In genomic region chr4:132912156-132912555, GRCm38 (mm10) we compare ENCODE assay signal across 25 mouse cellular contexts. TPM values are rescaled to one million over a fixed set of nuclear protein-coding genes. Genes with fewer than 3 reads are reported as not detected.
DNase-seq lines count a peak whose midpoint lies in the region; ATAC-seq and TF ChIP-seq lines count a peak whose summit lies in the region.
"Had no signal": no experiment of that assay in that cellular context is flagged by ENCODE, and none has a peak within 500 bp of the region (broad histone marks: within the 10 kb centered on the region; RNA-seq: fewer than 3 reads in every experiment).

No protein-coding gene starts in this region.

- H3K27me3 ChIP-seq in hindbrain, postnatal 0 days (ENCODE audit: insufficient read depth, low read length) = no peaks in the 10 kb centered on the region
- H3K27me3 ChIP-seq: CH12.LX; embryonic facial prominence, embryonic 12.5 days; embryonic facial prominence, embryonic 15.5 days; hindbrain, embryonic 12.5 days; hindbrain, embryonic 15.5 days; Patski had no signal

- H3K27ac ChIP-seq in hindbrain, postnatal 0 days = no peak overlapping the region
- H3K27ac ChIP-seq: embryonic facial prominence, embryonic 12.5 days; embryonic facial prominence, embryonic 15.5 days; hindbrain, embryonic 12.5 days; hindbrain, embryonic 15.5 days had no signal

- peaks cover 79% of the 10 kb centered on the region for H3K36me3 ChIP-seq in hindbrain, postnatal 0 days (ENCODE audit: insufficient read depth, low read length)

- H3K4me3 ChIP-seq in hindbrain, postnatal 0 days (ENCODE audit: low read length) = no peak overlapping the region
- H3K4me3 ChIP-seq in lung, adult 2 months (replicated peaks; ENCODE audit: extremely low read depth, low read depth, low read length) = no peak overlapping the region
- H3K4me3 ChIP-seq: embryonic facial prominence, embryonic 12.5 days; embryonic facial prominence, embryonic 15.5 days; hindbrain, embryonic 12.5 days; hindbrain, embryonic 15.5 days had no signal

- H3K4me1 ChIP-seq in hindbrain, postnatal 0 days (ENCODE audit: insufficient read depth, low read length) = no peaks in the 10 kb centered on the region
- no peaks in the 10 kb centered on the region for H3K4me1 ChIP-seq in lung, adult 2 months (ENCODE audit: control insufficient read depth, insufficient read depth, low read length)
- H3K4me1 ChIP-seq: embryonic facial prominence, embryonic 12.5 days; embryonic facial prominence, embryonic 15.5 days; hindbrain, embryonic 12.5 days; hindbrain, embryonic 15.5 days had no signal

- TF ChIP-seq POLR2A in lung, adult 2 months (IDR thresholded peaks at IDR 0.05; ENCODE audit: borderline replicate concordance, extremely low read depth, low read depth, low read length) = no peak

- no peak overlapping the region for H3K4me2 ChIP-seq in hindbrain, postnatal 0 days (ENCODE audit: low read depth, low read length)
- H3K4me2 ChIP-seq: embryonic facial prominence, embryonic 12.5 days; embryonic facial prominence, embryonic 15.5 days; heart, embryonic 11.5 days; hindbrain, embryonic 12.5 days; hindbrain, embryonic 15.5 days had no signal

- ATAC-seq in hindbrain, postnatal 0 days = no peak
- ATAC-seq: forebrain, embryonic 14.5 days; forebrain, postnatal 0 days; Patski had no signal

- DNase-seq in thymus, adult 18-20 months = peak; percentile 30 to 43
- DNase-seq in thymus, postnatal 10 days (ENCODE audit: low spot score in 2 of 2) = peak; percentile 58 to 61
- DNase-seq in thymus, postnatal 36 days = peak; percentile 38 to 66
- DNase-seq in layer of hippocampus, adult 8-10 months (ENCODE audit: low spot score in 2 of 2) = no peak
- no peak for DNase-seq in hindbrain, postnatal 0 days (ENCODE audit: low spot score)
- DNase-seq in lung, adult 2 months = no peak
- DNase-seq: adrenal gland, adult 2 months; adrenal gland, postnatal 14 days; B cell, adult 2 months; cerebellum, adult 11 months; cerebellum, adult 2 months; cerebellum, adult 9-11 months; cerebellum, postnatal 25 days; forebrain, postnatal 0 days; gastrocnemius, postnatal 10 days; heart, adult 11 months had no signal

- 87% methylated on average over 6 of the region's 6 CpGs for WGBS in hindbrain, postnatal 0 days
- 61% methylated on average over 6 of the region's 6 CpGs for WGBS in lung, adult 2 months

- TF ChIP-seq CTCF in hindbrain, postnatal 0 days (IDR thresholded peaks at IDR 0.05; ENCODE audit: low read depth) = no peak
- no peak for TF ChIP-seq CTCF in lung, adult 2 months (IDR thresholded peaks at IDR 0.05; ENCODE audit: insufficient read depth, low read length)

- H3K9me3 ChIP-seq in hindbrain, postnatal 0 days (ENCODE audit: low read length) = no peaks in the 10 kb centered on the region
- H3K9me3 ChIP-seq: embryonic facial prominence, embryonic 12.5 days; embryonic facial prominence, embryonic 15.5 days; G1E; hindbrain, embryonic 12.5 days; hindbrain, embryonic 15.5 days had no signal

- H3K9ac ChIP-seq in hindbrain, postnatal 0 days (replicated peaks; ENCODE audit: low read length) = no peak overlapping the region
- H3K9ac ChIP-seq: embryonic facial prominence, embryonic 12.5 days; embryonic facial prominence, embryonic 15.5 days; forebrain, postnatal 0 days; hindbrain, embryonic 12.5 days; hindbrain, embryonic 15.5 days had no signal

RNA-seq across cellular contexts. Expression of gene Fam76a, which starts 10.2 kb away (rescaled TPM):
- total RNA-seq in layer of hippocampus, adult 8-10 months (2022) = 10 to 100 TPM; 47.4 to 67.7 (median 53.2) TPM
- 17.3 and 18.4 TPM in 2 replicates for total RNA-seq in hindbrain, postnatal 0 days (2014; rRNA removed)
- polyA plus RNA-seq in hindbrain, postnatal 0 days (2015; fragmentation: Nextera tagmentation; extraction: Ambion mirVana) = 28.3 and 34.5 TPM in 2 replicates
- polyA plus RNA-seq in lung, adult 2 months (2012; rRNA removed) = 19.2 and 21.9 TPM in 2 replicates

RNA-seq across cellular contexts. Expression of gene Stx12, which starts 27.8 kb away (rescaled TPM):
- total RNA-seq in layer of hippocampus, adult 8-10 months (2022) = 100 to 1,000 TPM in 2 of 4 experiments, 10 to 100 TPM in 2; 97.1 to 116 (median 106) TPM
- 107 TPM in 2 replicates for total RNA-seq in hindbrain, postnatal 0 days (2014; rRNA removed)
- polyA plus RNA-seq in hindbrain, postnatal 0 days (2015; fragmentation: Nextera tagmentation; extraction: Ambion mirVana) = 136 and 137 TPM in 2 replicates
- 22.0 and 28.3 TPM in 2 replicates for polyA plus RNA-seq in lung, adult 2 months (2012; rRNA removed)

Comparison
In these comparisons a context has a peak if more than half of its experiments do, and no peak if none do; other contexts are left out.
1. DNase-seq: peak in thymus, adult 18-20 months (2 of 2), thymus, postnatal 10 days (2 of 2) and thymus, postnatal 36 days (2 of 2); none in layer of hippocampus, adult 8-10 months (0 of 2), hindbrain, postnatal 0 days (single experiment) and lung, adult 2 months (single experiment).